Mouse (Mus musculus) cortical plate, adult 2 months (tissue): ENCODE results near the gene Aurkb.

Source experiments
- CTCF ChIP-seq: fragments of 200-500 bp; IDR thresholded peaks from 2 replicates; pipeline ENCODE4 v1.5.1; 2011; ENCODE audit warnings: mild to moderate bottlenecking, control low read depth, low read length; ENCODE audit not compliant: insufficient read depth; ENCODE audit errors: extremely low read depth
- POLR2A ChIP-seq: fragments of 200-500 bp; IDR thresholded peaks from 2 replicates; pipeline ENCODE4 v1.6.1; 2011; ENCODE audit warnings: mild to moderate bottlenecking, low read length, control low read depth; ENCODE audit not compliant: insufficient read depth; ENCODE audit errors: extremely low read depth

- no peak for TF ChIP-seq CTCF
- 0 out of 2 replicates have a peak, but pooled peaks have one; percentile 24 for TF ChIP-seq POLR2A
Measured at GRCm38 (mm10) chr11:69089616-69090290, 44.3 kb downstream of the Aurkb start.
